In the genomic region with DNA sequence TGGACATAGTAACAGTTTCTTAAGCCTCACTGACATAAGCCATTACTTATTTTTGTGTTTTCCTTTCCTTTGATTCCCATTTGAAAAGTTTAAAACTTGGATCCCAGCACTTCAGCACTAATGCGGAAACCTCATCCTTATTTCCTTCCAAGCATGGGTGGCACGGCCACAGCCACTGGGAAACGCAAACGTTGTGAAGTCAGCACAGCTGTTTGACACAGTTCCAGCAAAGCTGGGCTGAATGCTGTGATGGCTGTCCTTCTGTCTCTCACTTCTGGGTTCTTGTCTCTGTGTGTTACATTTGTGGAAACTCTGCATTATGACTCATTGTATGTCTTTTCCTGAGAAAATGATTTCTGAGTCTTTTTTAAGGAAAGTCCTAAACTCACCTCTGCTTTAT, we compare ENCODE assay signal across 24 mouse cellular contexts. TPM values are rescaled to one million over a fixed set of nuclear protein-coding genes. Genes with fewer than 3 reads are reported as not detected.
DNase-seq lines count a peak whose midpoint lies in the region; ATAC-seq and TF ChIP-seq lines count a peak whose summit lies in the region.
"Had no signal": no experiment of that assay in that cellular context is flagged by ENCODE, and none has a peak within 500 bp of the region (broad histone marks: within the 10 kb centered on the region; RNA-seq: fewer than 3 reads in every experiment).

No protein-coding gene starts in this region.

- H3K4me2 ChIP-seq in liver, postnatal 0 days (ENCODE audit: low read depth, low read length) = no peak overlapping the region
- H3K4me2 ChIP-seq in liver, embryonic 11.5 days = no peak overlapping the region
- H3K4me2 ChIP-seq: heart, embryonic 15.5 days; hindbrain, embryonic 13.5 days; liver, embryonic 13.5 days; midbrain, embryonic 12.5 days; neural tube, embryonic 13.5 days; stomach, embryonic 15.5 days had no signal

- no peak for TF ChIP-seq EP300 in liver, postnatal 0 days (IDR thresholded peaks at IDR 0.05; ENCODE audit: low read depth)

- no peak overlapping the region for H3K4me3 ChIP-seq in liver, postnatal 0 days (ENCODE audit: low read depth, low read length)
- no peak overlapping the region for H3K4me3 ChIP-seq in liver, embryonic 11.5 days (ENCODE audit: low read depth, low read length)
- no peak overlapping the region for H3K4me3 ChIP-seq in gastrocnemius, adult 2 months
- H3K4me3 ChIP-seq: forebrain, embryonic 10.5 days; heart, embryonic 15.5 days; hindbrain, embryonic 13.5 days; limb, embryonic 10.5 days; liver, embryonic 13.5 days; midbrain, embryonic 12.5 days; neural tube, embryonic 13.5 days; stomach, embryonic 15.5 days had no signal

- no peaks in the 10 kb centered on the region for H3K27me3 ChIP-seq in liver, postnatal 0 days (ENCODE audit: insufficient read depth, low read length)
- no peaks in the 10 kb centered on the region for H3K27me3 ChIP-seq in liver, embryonic 11.5 days (replicated peaks; ENCODE audit: control insufficient read depth, insufficient read depth, low read length)
- H3K27me3 ChIP-seq: heart, embryonic 15.5 days; hindbrain, embryonic 13.5 days; liver, embryonic 13.5 days; midbrain, embryonic 12.5 days; neural tube, embryonic 13.5 days; Patski; stomach, embryonic 15.5 days had no signal

- ATAC-seq in liver, postnatal 0 days = no peak
- no peak for ATAC-seq in liver, embryonic 11.5 days (replicated peaks; ENCODE audit: low FRiP score)
- ATAC-seq: forebrain, postnatal 0 days; inflammation-experienced regulatory T-cells, adult 6 months; Patski had no signal

- H3K9ac ChIP-seq in liver, postnatal 0 days (replicated peaks) = no peak overlapping the region
- H3K9ac ChIP-seq in liver, embryonic 11.5 days (ENCODE audit: low read depth, low read length) = no peak overlapping the region
- H3K9ac ChIP-seq: forebrain, postnatal 0 days; heart, embryonic 15.5 days; hindbrain, embryonic 13.5 days; liver, embryonic 13.5 days; midbrain, embryonic 12.5 days; neural tube, embryonic 13.5 days; stomach, embryonic 15.5 days had no signal

- TF ChIP-seq CTCF in liver, postnatal 0 days (IDR thresholded peaks at IDR 0.05; ENCODE audit: low read depth) = no peak
- no peak for TF ChIP-seq CTCF in gastrocnemius, adult 2 months (IDR thresholded peaks at IDR 0.05)

- peak; percentile 32 to 40 for DNase-seq in heart, adult 18-20 months
- no peak for DNase-seq in heart, postnatal 4 days
- no peak for DNase-seq in liver, postnatal 0 days
- no peak for DNase-seq in liver, embryonic 11.5 days (ENCODE audit: low spot score)
- DNase-seq in gastrocnemius, adult 2 months = peak; percentile 42
- peak; percentile 10 for DNase-seq in telencephalon, adult 2 months (ENCODE audit: low read depth, low spot score)
- DNase-seq in cerebellum, adult 9-10 months = no peak
- DNase-seq: adrenal gland, postnatal 10 days; cerebellum, postnatal 25 days; embryo, embryonic 11 days; forebrain, postnatal 0 days; kidney, adult 2 months; kidney, postnatal 14 days; liver, embryonic 13.5 days; thymus, adult 2 months had no signal

- peaks cover 7% of the 10 kb centered on the region; the same call in 1 of the 2 replicates for H3K36me3 ChIP-seq in liver, postnatal 0 days (replicated peaks; ENCODE audit: insufficient read depth, low read length)
- no peaks in the 10 kb centered on the region for H3K36me3 ChIP-seq in liver, embryonic 11.5 days (ENCODE audit: control insufficient read depth, insufficient read depth, low read length)
- H3K36me3 ChIP-seq: forebrain, embryonic 10.5 days; heart, embryonic 15.5 days; hindbrain, embryonic 13.5 days; limb, embryonic 10.5 days; liver, embryonic 13.5 days; midbrain, embryonic 12.5 days; neural tube, embryonic 13.5 days; stomach, embryonic 15.5 days had no signal

- H3K9me3 ChIP-seq in liver, postnatal 0 days (ENCODE audit: low read length) = no peaks in the 10 kb centered on the region
- no peaks in the 10 kb centered on the region for H3K9me3 ChIP-seq in liver, embryonic 11.5 days (ENCODE audit: control insufficient read depth, low read length)
- H3K9me3 ChIP-seq: forebrain, embryonic 10.5 days; heart, embryonic 15.5 days; hindbrain, embryonic 13.5 days; limb, embryonic 10.5 days; liver, embryonic 13.5 days; midbrain, embryonic 12.5 days; neural tube, embryonic 13.5 days; stomach, embryonic 15.5 days had no signal

- peak overlapping the region; percentile 44; the same call in 1 of the 2 replicates for H3K27ac ChIP-seq in liver, postnatal 0 days (ENCODE audit: low read depth)
- H3K27ac ChIP-seq in liver, embryonic 11.5 days (ENCODE audit: low read depth, low read length) = no peak overlapping the region
- H3K27ac ChIP-seq in gastrocnemius, adult 2 months = no peak overlapping the region; the same call in 1 of the 2 replicates
- H3K27ac ChIP-seq: forebrain, embryonic 10.5 days; heart, embryonic 15.5 days; hindbrain, embryonic 13.5 days; limb, embryonic 10.5 days; liver, embryonic 13.5 days; midbrain, embryonic 12.5 days; neural tube, embryonic 13.5 days; stomach, embryonic 15.5 days had no signal

- 0 out of 2 replicates have a peak, but pooled peaks cover 2% of the 10 kb centered on the region for H3K4me1 ChIP-seq in liver, postnatal 0 days (ENCODE audit: insufficient read depth)
- no peaks in the 10 kb centered on the region for H3K4me1 ChIP-seq in liver, embryonic 11.5 days (replicated peaks; ENCODE audit: control insufficient read depth, insufficient read depth, low read length)
- H3K4me1 ChIP-seq: forebrain, embryonic 10.5 days; heart, embryonic 15.5 days; hindbrain, embryonic 13.5 days; limb, embryonic 10.5 days; liver, embryonic 13.5 days; midbrain, embryonic 12.5 days; neural tube, embryonic 13.5 days; stomach, embryonic 15.5 days had no signal

- 47% methylated on average over 4 of the region's 4 CpGs for WGBS in liver, postnatal 0 days (ENCODE audit: insufficient replicate concordance)
- 65% methylated on average over 4 of the region's 4 CpGs for WGBS in liver, embryonic 11.5 days

- intact Hi-C loops in gastrocnemius, adult 2 months (cut with DNase I) = no loop called here

RNA-seq across cellular contexts. Expression of a gene that starts 34.7 kb away (rescaled TPM):
- 10 to 100 TPM; 35.0 to 36.4 TPM for total RNA-seq in heart, adult 18-20 months (2021)
- total RNA-seq in heart, postnatal 4 days (2021) = 10 to 100 TPM; 32.2 TPM
- polyA plus RNA-seq in liver, postnatal 0 days (2015; fragmentation: Nextera tagmentation; extraction: Ambion mirVana) = 7.0 and 11.8 TPM in 2 replicates
- polyA plus RNA-seq in liver, embryonic 11.5 days (2014; fragmentation: Nextera tagmentation; extraction: Ambion mirVana) = 0.10 and 0.56 TPM in 2 replicates
- 10 to 100 TPM; 37.7 to 44.9 TPM for total RNA-seq in gastrocnemius, adult 2 months (2021)
- polyA plus RNA-seq: forebrain, embryonic 10.5 days; inflammation-experienced regulatory T-cells, adult 6 months; limb, embryonic 10.5 days; midbrain, embryonic 12.5 days had no signal

Comparison
In these comparisons a context has a peak if more than half of its experiments do, and no peak if none do; other contexts are left out.
1. DNase-seq: peak in heart, adult 18-20 months (2 of 2), gastrocnemius, adult 2 months (single experiment) and telencephalon, adult 2 months (single experiment); none in heart, postnatal 4 days (single experiment), liver, postnatal 0 days (single experiment), liver, embryonic 11.5 days (single experiment) and cerebellum, adult 9-10 months (single experiment).